In genomic region chr13:90292905-90293304, GRCm38 (mm10) we compare ENCODE assay signal across 16 mouse cellular contexts.
DNase-seq lines count a peak whose midpoint lies in the region; ATAC-seq lines count a peak whose summit lies in the region.
"Had no signal": no experiment of that assay in that cellular context is flagged by ENCODE, and none has a peak within 500 bp of the region (broad histone marks: within the 10 kb centered on the region; RNA-seq: fewer than 3 reads in every experiment).

No protein-coding gene starts in this region.

- no peak overlapping the region for H3K27ac ChIP-seq in hindbrain, embryonic 15.5 days (replicated peaks)
- H3K27ac ChIP-seq in hindbrain, embryonic 12.5 days: no peak overlapping the region
- no peak overlapping the region for H3K27ac ChIP-seq in limb, embryonic 12.5 days
- H3K27ac ChIP-seq: liver, embryonic 13.5 days had no signal

- peak; percentile 78 for ATAC-seq in hindbrain, embryonic 15.5 days (ENCODE audit: low FRiP score, low read depth)
- no peak for ATAC-seq in hindbrain, embryonic 12.5 days (ENCODE audit: low FRiP score)
- ATAC-seq in limb, embryonic 12.5 days (ENCODE audit: insufficient number of reproducible peaks, insufficient read depth, low FRiP score, low TSS enrichment, low read depth): 0 out of 2 replicates have a peak, but pooled peaks have one; percentile 20

- no peak overlapping the region for H3K4me2 ChIP-seq in hindbrain, embryonic 15.5 days
- H3K4me2 ChIP-seq in hindbrain, embryonic 12.5 days (replicated peaks): no peak overlapping the region
- H3K4me2 ChIP-seq in limb, embryonic 12.5 days: no peak overlapping the region
- H3K4me2 ChIP-seq: heart, embryonic 12.5 days; liver, embryonic 13.5 days had no signal

- no peak overlapping the region for H3K9ac ChIP-seq in hindbrain, embryonic 15.5 days
- H3K9ac ChIP-seq in hindbrain, embryonic 12.5 days: no peak overlapping the region
- no peak overlapping the region for H3K9ac ChIP-seq in limb, embryonic 12.5 days (replicated peaks)
- H3K9ac ChIP-seq: heart, embryonic 12.5 days; liver, embryonic 13.5 days had no signal

- 39% methylated on average over 4 of the region's 4 CpGs for WGBS in hindbrain, embryonic 15.5 days
- WGBS in hindbrain, embryonic 12.5 days: 51% methylated on average over 4 of the region's 4 CpGs
- 56% methylated on average over 4 of the region's 4 CpGs for WGBS in limb, embryonic 12.5 days

- no peaks in the 10 kb centered on the region for H3K27me3 ChIP-seq in hindbrain, embryonic 15.5 days
- H3K27me3 ChIP-seq in hindbrain, embryonic 12.5 days: 0 out of 2 replicates have a peak, but pooled peaks cover 2% of the 10 kb centered on the region
- H3K27me3 ChIP-seq in limb, embryonic 12.5 days: no peaks in the 10 kb centered on the region
- H3K27me3 ChIP-seq: heart, embryonic 12.5 days; liver, embryonic 13.5 days had no signal

- H3K36me3 ChIP-seq in hindbrain, embryonic 15.5 days: no peaks in the 10 kb centered on the region
- no peaks in the 10 kb centered on the region for H3K36me3 ChIP-seq in hindbrain, embryonic 12.5 days
- H3K36me3 ChIP-seq in limb, embryonic 12.5 days: no peaks in the 10 kb centered on the region
- H3K36me3 ChIP-seq: heart, embryonic 12.5 days; liver, embryonic 13.5 days had no signal

- H3K9me3 ChIP-seq in hindbrain, embryonic 15.5 days: no peaks in the 10 kb centered on the region
- H3K9me3 ChIP-seq in hindbrain, embryonic 12.5 days (replicated peaks): no peaks in the 10 kb centered on the region
- H3K9me3 ChIP-seq in limb, embryonic 12.5 days: no peaks in the 10 kb centered on the region
- H3K9me3 ChIP-seq: heart, embryonic 12.5 days; liver, embryonic 13.5 days had no signal

- DNase-seq in right cerebral cortex, postnatal 14 days: peak; percentile 5
- DNase-seq in right cerebral cortex, postnatal 4 days: no peak
- DNase-seq in adrenal gland, adult (ENCODE audit: inconsistent age in 2 of 2, low spot score in 1 of 2): no peak
- no peak for DNase-seq in kidney, postnatal 14 days
- DNase-seq: adrenal gland, adult 2 months; cerebellum, adult 18-20 months; heart, postnatal 4 days; kidney, adult 11 months; kidney, postnatal 10 days; layer of hippocampus, adult 9-11 months; liver, embryonic 13.5 days; lung, postnatal 14 days had no signal

- peaks cover 7% of the 10 kb centered on the region; the same call in 1 of the 2 replicates for H3K4me1 ChIP-seq in hindbrain, embryonic 15.5 days (replicated peaks)
- H3K4me1 ChIP-seq in hindbrain, embryonic 12.5 days: peaks cover 6% of the 10 kb centered on the region; the same call in 1 of the 2 replicates
- H3K4me1 ChIP-seq in limb, embryonic 12.5 days (replicated peaks): peaks cover 27% of the 10 kb centered on the region
- H3K4me1 ChIP-seq: heart, embryonic 12.5 days; liver, embryonic 13.5 days had no signal

- H3K4me3 ChIP-seq in hindbrain, embryonic 15.5 days: no peak overlapping the region
- H3K4me3 ChIP-seq in hindbrain, embryonic 12.5 days: no peak overlapping the region
- H3K4me3 ChIP-seq in limb, embryonic 12.5 days (replicated peaks): no peak overlapping the region
- H3K4me3 ChIP-seq: heart, embryonic 12.5 days; liver, embryonic 13.5 days had no signal
